Mouse (Mus musculus) CD8-positive naive resting alpha-beta T cell, adult 57 days (primary cell): ENCODE data around the gene Gja8. TPM values are rescaled to one million over a fixed set of nuclear protein-coding genes. Genes with fewer than 3 reads are reported as not detected.

Source experiments
- total RNA-seq: library from RNA; stranded (reverse); gene quantifications from one replicate; pipeline ENCODE4 v1.2.4, GENCODE M21; 2023

Gja8 gene
- total RNA-seq, result not detected

GRCm38 (mm10) chr3:96925920-96926319 is at the start of gene Gja8:
Gene Gja8 (minus strand): TSS chr3:96926020.

GRCm38 (mm10) chr3:96904851-96905541 is 20.8 kb downstream of the Gja8 start, which contains the start of gene Gpr89:
Gene Gpr89 (minus strand): TSS chr3:96905346.

GRCm38 (mm10) chr3:96904393-96904792 is 21.4 kb downstream of the Gja8 start, which contains the start of gene Gja5:
Gene Gja5 (plus strand): TSS chr3:96904693.

Other genes starting within 250 kb of the Gja8 start
- 14.8 TPM for gene Pias3, start 229.6 kb downstream of the Gja8 start, total RNA-seq
- 1.9 TPM for gene Nudt17, start 217.5 kb downstream of the Gja8 start, total RNA-seq
- gene Polr3c, start 198.4 kb downstream of the Gja8 start, total RNA-seq, result 64.1 TPM
- 43.7 TPM for gene Rnf115, start 198.4 kb downstream of the Gja8 start, total RNA-seq
- gene Pdzk1, start 96.7 kb downstream of the Gja8 start, total RNA-seq, result 0.21 TPM
- 13.4 TPM for gene Cd160, start 96.7 kb downstream of the Gja8 start, total RNA-seq
- not detected for gene Gja5, start 21.3 kb downstream of the Gja8 start, total RNA-seq
- gene Gpr89, start 20.7 kb downstream of the Gja8 start, total RNA-seq, result 25.9 TPM
- 60.0 TPM for gene Acp6, start 232.8 kb upstream of the Gja8 start, total RNA-seq